10 mouse cellular contexts compared by ENCODE assay signal in genomic region chr2:128139781-128140180, GRCm38 (mm10). TPM values are rescaled to one million over a fixed set of nuclear protein-coding genes. Genes with fewer than 3 reads are reported as not detected.
DNase-seq lines count a peak whose midpoint lies in the region; ATAC-seq and TF ChIP-seq lines count a peak whose summit lies in the region.
"Had no signal": no experiment of that assay in that cellular context is flagged by ENCODE, and none has a peak within 500 bp of the region (broad histone marks: within the 10 kb centered on the region; RNA-seq: fewer than 3 reads in every experiment).

No protein-coding gene starts in this region.

- no peaks in the 10 kb centered on the region for H3K27me3 ChIP-seq in Patski
- H3K27me3 ChIP-seq in hindbrain, embryonic 12.5 days: no peaks in the 10 kb centered on the region
- no peaks in the 10 kb centered on the region for H3K27me3 ChIP-seq in limb, embryonic 14.5 days (ENCODE audit: control insufficient read depth, insufficient read depth, low read length)
- no peaks in the 10 kb centered on the region for H3K27me3 ChIP-seq in intestine, embryonic 16.5 days (replicated peaks; ENCODE audit: control insufficient read depth, insufficient read depth, low read length)
- H3K27me3 ChIP-seq: lung, embryonic 15.5 days had no signal

- no peak overlapping the region for H3K9ac ChIP-seq in hindbrain, embryonic 12.5 days
- H3K9ac ChIP-seq in limb, embryonic 14.5 days (ENCODE audit: low read depth, low read length, severe bottlenecking): no peak overlapping the region
- no peak overlapping the region for H3K9ac ChIP-seq in intestine, embryonic 16.5 days (ENCODE audit: low read depth, low read length)
- H3K9ac ChIP-seq: lung, embryonic 15.5 days had no signal

- in situ Hi-C loops in Patski (cut with MboI; ENCODE audit: low pct_unique_long_range_greater_than_20kb): no loop called here

- no peak for TF ChIP-seq POLR2A in limb, embryonic 14.5 days (IDR thresholded peaks at IDR 0.05; ENCODE audit: borderline replicate concordance, extremely low read depth, insufficient read depth, insufficient read length)

- H3K4me2 ChIP-seq in hindbrain, embryonic 12.5 days (replicated peaks): peak overlapping the region; percentile 21
- H3K4me2 ChIP-seq in limb, embryonic 14.5 days (replicated peaks; ENCODE audit: low read depth, low read length, severe bottlenecking): no peak overlapping the region
- H3K4me2 ChIP-seq in intestine, embryonic 16.5 days (ENCODE audit: low read depth, low read length): no peak overlapping the region
- H3K4me2 ChIP-seq: lung, embryonic 15.5 days had no signal

- TF ChIP-seq CTCF in Patski (IDR thresholded peaks at IDR 0.05): no peak

- peak; percentile 67 for DNase-seq in adrenal gland, adult 8-10 months
- DNase-seq in adrenal gland, postnatal 25 days: no peak
- DNase-seq in Patski (ENCODE audit: low read depth, low spot score): no peak
- peak; percentile 54 for DNase-seq in limb, embryonic 14.5 days (ENCODE audit: low spot score)
- DNase-seq in frontal cortex, postnatal 36 days (ENCODE audit: low spot score in 2 of 2): no peak
- no peak for DNase-seq in urinary bladder, postnatal 14 days (ENCODE audit: low spot score)
- DNase-seq: right cerebral cortex, postnatal 25 days had no signal

- CTCF ChIA-PET in Patski (lab: Charles Lee): interaction anchor here (0.7 to 2.4 kb wide), 6 partner anchors 9 to 250 kb away, joined by 3 to 10 read pairs (median 4); no protein-coding TSS in a partner anchor

- ATAC-seq in Patski: peak; percentile 78
- ATAC-seq in hindbrain, embryonic 12.5 days (ENCODE audit: low FRiP score): peak; percentile 59; the same call in 1 of the 2 replicates
- peak; percentile 42; the same call in 1 of the 2 replicates for ATAC-seq in limb, embryonic 14.5 days (ENCODE audit: low FRiP score, low read depth)
- ATAC-seq in intestine, embryonic 16.5 days: no peak

- H3K36me3 ChIP-seq in hindbrain, embryonic 12.5 days: peaks cover 9% of the 10 kb centered on the region
- H3K36me3 ChIP-seq in limb, embryonic 14.5 days (ENCODE audit: control insufficient read depth, insufficient read depth, low read length): peaks cover 46% of the 10 kb centered on the region
- no peaks in the 10 kb centered on the region for H3K36me3 ChIP-seq in intestine, embryonic 16.5 days (ENCODE audit: control insufficient read depth, insufficient read depth, low read length)

- H3K9me3 ChIP-seq in hindbrain, embryonic 12.5 days (replicated peaks): no peaks in the 10 kb centered on the region
- no peaks in the 10 kb centered on the region for H3K9me3 ChIP-seq in limb, embryonic 14.5 days (ENCODE audit: control insufficient read depth, low read length)
- no peaks in the 10 kb centered on the region for H3K9me3 ChIP-seq in intestine, embryonic 16.5 days (ENCODE audit: control insufficient read depth, low read length)
- H3K9me3 ChIP-seq: lung, embryonic 15.5 days had no signal

- no peak overlapping the region for H3K4me3 ChIP-seq in hindbrain, embryonic 12.5 days
- H3K4me3 ChIP-seq in limb, embryonic 14.5 days (replicated peaks; ENCODE audit: low read length): no peak overlapping the region
- H3K4me3 ChIP-seq in intestine, embryonic 16.5 days (ENCODE audit: low read length): no peak overlapping the region
- H3K4me3 ChIP-seq: lung, embryonic 15.5 days had no signal

- POLR2A ChIA-PET in Patski (lab: Charles Lee): interaction anchor here (0.6 to 1.4 kb wide), 4 partner anchors 12 to 442 kb away, joined by 3 to 5 read pairs (median 4); no protein-coding TSS in a partner anchor

- peaks cover 37% of the 10 kb centered on the region for H3K4me1 ChIP-seq in hindbrain, embryonic 12.5 days
- H3K4me1 ChIP-seq in limb, embryonic 14.5 days (ENCODE audit: control insufficient read depth, insufficient read depth, low read length): peaks cover 34% of the 10 kb centered on the region
- H3K4me1 ChIP-seq in intestine, embryonic 16.5 days (ENCODE audit: control insufficient read depth, insufficient read depth, low read length): peaks cover 3% of the 10 kb centered on the region; the same call in 1 of the 2 replicates

- 54% methylated on average over 15 of the region's 15 CpGs for WGBS in hindbrain, embryonic 12.5 days
- 57% methylated on average over 15 of the region's 15 CpGs for WGBS in limb, embryonic 14.5 days
- 71% methylated on average over 15 of the region's 15 CpGs for WGBS in intestine, embryonic 16.5 days

- H3K27ac ChIP-seq in hindbrain, embryonic 12.5 days: peak overlapping the region; percentile 66
- H3K27ac ChIP-seq in limb, embryonic 14.5 days (replicated peaks; ENCODE audit: low read depth, low read length): no peak overlapping the region
- no peak overlapping the region for H3K27ac ChIP-seq in intestine, embryonic 16.5 days (ENCODE audit: low read length)
- H3K27ac ChIP-seq: lung, embryonic 15.5 days had no signal

RNA-seq across cellular contexts. Expression of gene Bcl2l11, which starts 13.9 kb away (rescaled TPM):
- 10 to 100 TPM; 10.2 to 43.3 (median 41.6) TPM for total RNA-seq in adrenal gland, adult 8-10 months (2022)
- total RNA-seq in adrenal gland, postnatal 25 days (2021): 17.9 and 20.2 TPM in 2 replicates
- polyA plus RNA-seq in Patski (2021): 16.3 TPM
- polyA plus RNA-seq in hindbrain, embryonic 12.5 days (2016; fragmentation: Nextera tagmentation; extraction: Ambion mirVana): 26.3 and 30.5 TPM in 2 replicates
- polyA plus RNA-seq in limb, embryonic 14.5 days (2012; rRNA removed): 30.5 and 34.6 TPM in 2 replicates
- polyA plus RNA-seq in limb, embryonic 14.5 days (2014; fragmentation: Nextera tagmentation; extraction: Ambion mirVana): 18.3 and 22.7 TPM in 2 replicates
- polyA plus RNA-seq in intestine, embryonic 16.5 days (2015; fragmentation: Nextera tagmentation; extraction: Ambion mirVana): 10.0 and 10.6 TPM in 2 replicates

Comparison
In these comparisons a context has a peak if more than half of its experiments do, and no peak if none do; other contexts are left out.
1. DNase-seq: peak in adrenal gland, adult 8-10 months (single experiment) and limb, embryonic 14.5 days (single experiment); none in adrenal gland, postnatal 25 days (single experiment), Patski (single experiment), frontal cortex, postnatal 36 days (0 of 2) and urinary bladder, postnatal 14 days (single experiment).